In the genomic region with DNA sequence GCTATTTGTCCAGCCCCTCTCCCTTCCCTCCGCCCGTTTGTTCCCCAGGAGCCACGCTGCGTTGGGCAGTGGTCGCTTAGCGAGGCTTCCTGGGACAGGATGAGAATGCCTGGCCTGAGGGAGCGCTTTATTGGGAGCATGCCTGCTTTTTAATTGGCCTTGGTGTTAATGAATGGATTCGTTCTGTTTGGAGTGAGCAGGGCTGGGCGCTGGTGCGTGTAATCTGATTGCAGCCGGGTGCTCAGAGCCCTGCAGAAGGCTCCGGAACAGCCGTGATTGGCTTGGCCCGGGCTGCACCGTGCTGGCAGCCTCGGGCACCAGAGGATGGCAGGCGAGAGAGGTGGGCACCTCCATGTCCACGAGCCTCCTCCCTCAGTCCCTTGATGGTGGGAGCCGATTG, we compare ENCODE assay signal across 9 mouse cellular contexts.
DNase-seq lines count a peak whose midpoint lies in the region; ATAC-seq and TF ChIP-seq lines count a peak whose summit lies in the region.
"Had no signal": no experiment of that assay in that cellular context is flagged by ENCODE, and none has a peak within 500 bp of the region (broad histone marks: within the 10 kb centered on the region; RNA-seq: fewer than 3 reads in every experiment).

No protein-coding gene starts in this region.

- H3K27me3 ChIP-seq in forebrain, embryonic 13.5 days: no peaks in the 10 kb centered on the region
- H3K27me3 ChIP-seq in kidney, embryonic 15.5 days: peaks cover 6% of the 10 kb centered on the region; the same call in 1 of the 2 replicates
- H3K27me3 ChIP-seq in limb, embryonic 10.5 days (ENCODE audit: low read depth, poor library complexity, severe bottlenecking): 0 out of 2 replicates have a peak, but pooled peaks cover 3% of the 10 kb centered on the region

- intact Hi-C loops in gastrocnemius, adult 2 months (cut with DNase I): no loop called here

- no peaks in the 10 kb centered on the region for H3K9me3 ChIP-seq in forebrain, embryonic 13.5 days (replicated peaks)
- H3K9me3 ChIP-seq in kidney, embryonic 15.5 days (replicated peaks): no peaks in the 10 kb centered on the region
- no peaks in the 10 kb centered on the region for H3K9me3 ChIP-seq in limb, embryonic 10.5 days (replicated peaks)
- H3K9me3 ChIP-seq: embryonic facial prominence, embryonic 15.5 days had no signal

- ATAC-seq in forebrain, embryonic 13.5 days: peak; percentile 98
- ATAC-seq in kidney, embryonic 15.5 days (replicated peaks; ENCODE audit: low FRiP score): peak; percentile 91

- no peak overlapping the region for H3K27ac ChIP-seq in gastrocnemius, adult 2 months
- H3K27ac ChIP-seq in forebrain, embryonic 13.5 days: peak overlapping the region; percentile 87
- peak overlapping the region; percentile 37; the same call in 1 of the 2 replicates for H3K27ac ChIP-seq in kidney, embryonic 15.5 days
- H3K27ac ChIP-seq in limb, embryonic 10.5 days: 0 out of 2 replicates have a peak overlapping the region, but pooled peaks have one; percentile 36
- H3K27ac ChIP-seq: embryonic facial prominence, embryonic 15.5 days had no signal

- peak overlapping the region; percentile 48; the same call in 1 of the 2 replicates for H3K9ac ChIP-seq in forebrain, embryonic 13.5 days
- H3K9ac ChIP-seq in kidney, embryonic 15.5 days: no peak overlapping the region
- H3K9ac ChIP-seq: embryonic facial prominence, embryonic 15.5 days had no signal

- under 1% methylated on average over 19 of the region's 19 CpGs for WGBS in forebrain, embryonic 13.5 days
- 3% methylated on average over 19 of the region's 19 CpGs for WGBS in kidney, embryonic 15.5 days
- 7% methylated on average over 19 of the region's 19 CpGs for WGBS in limb, embryonic 10.5 days

- TF ChIP-seq CTCF in gastrocnemius, adult 2 months (IDR thresholded peaks at IDR 0.05): no peak

- H3K4me3 ChIP-seq in gastrocnemius, adult 2 months: no peak overlapping the region
- H3K4me3 ChIP-seq in forebrain, embryonic 13.5 days: no peak overlapping the region
- no peak overlapping the region for H3K4me3 ChIP-seq in kidney, embryonic 15.5 days (replicated peaks)
- H3K4me3 ChIP-seq in limb, embryonic 10.5 days: peak overlapping the region; percentile 21; the same call in 1 of the 2 replicates
- H3K4me3 ChIP-seq: embryonic facial prominence, embryonic 15.5 days had no signal

- peak overlapping the region; percentile 46 for H3K4me2 ChIP-seq in forebrain, embryonic 13.5 days
- H3K4me2 ChIP-seq in kidney, embryonic 15.5 days: peak overlapping the region; percentile 39
- H3K4me2 ChIP-seq: embryonic facial prominence, embryonic 15.5 days had no signal

- peaks cover 69% of the 10 kb centered on the region for H3K4me1 ChIP-seq in forebrain, embryonic 13.5 days
- peaks cover 41% of the 10 kb centered on the region for H3K4me1 ChIP-seq in kidney, embryonic 15.5 days
- peaks cover 50% of the 10 kb centered on the region for H3K4me1 ChIP-seq in limb, embryonic 10.5 days

- peak; percentile 31 for DNase-seq in gastrocnemius, adult 2 months
- no peak for DNase-seq in gastrocnemius, adult 8-10 months (ENCODE audit: low spot score in 2 of 2)
- peak; percentile 53 for DNase-seq in limb, embryonic 10.5 days (ENCODE audit: low spot score)
- DNase-seq in right cerebral cortex, postnatal 10 days (ENCODE audit: low spot score in 2 of 2): peak; percentile 85 to 88
- DNase-seq in B cell, adult 2 months: no peak
- no peak for DNase-seq in ovary, postnatal 14 days (ENCODE audit: low spot score)

- H3K36me3 ChIP-seq in forebrain, embryonic 13.5 days (ENCODE audit: poor library complexity, severe bottlenecking): no peaks in the 10 kb centered on the region
- H3K36me3 ChIP-seq in kidney, embryonic 15.5 days: no peaks in the 10 kb centered on the region
- no peaks in the 10 kb centered on the region for H3K36me3 ChIP-seq in limb, embryonic 10.5 days
- H3K36me3 ChIP-seq: embryonic facial prominence, embryonic 15.5 days had no signal

Comparison
In these comparisons a context has a peak if more than half of its experiments do, and no peak if none do; other contexts are left out.
1. DNase-seq: peak in gastrocnemius, adult 2 months (single experiment), limb, embryonic 10.5 days (single experiment) and right cerebral cortex, postnatal 10 days (2 of 2); none in gastrocnemius, adult 8-10 months (0 of 2), B cell, adult 2 months (0 of 2) and ovary, postnatal 14 days (single experiment).